Mouse (Mus musculus) limb, embryonic 12.5 days (tissue): ENCODE data around the gene Ccl6. TPM values are rescaled to one million over a fixed set of nuclear protein-coding genes. Genes with fewer than 3 reads are reported as not detected.

ENCODE experiments used
- ATAC-seq: fragments of 200-750 bp; cut with Nextera tagmentation; 2 replicates; pipeline ENCODE4 v1.8.0; 2017; ENCODE audit warnings: low read depth, moderate TSS enrichment; ENCODE audit not compliant: insufficient number of reproducible peaks, insufficient read depth, low FRiP score, low TSS enrichment
- H3K27ac ChIP-seq: fragments of 300-500 bp; sonication (generic); 2 replicates; pipeline ENCODE4 v1.5.1; 2016; ENCODE audit warnings: mild to moderate bottlenecking, moderate library complexity
- H3K27me3 ChIP-seq: fragments of 300-500 bp; sonication (generic); 2 replicates; pipeline ENCODE4 v1.6.1; 2016; ENCODE audit warnings: mild to moderate bottlenecking, moderate library complexity
- H3K36me3 ChIP-seq: fragments of 300-500 bp; sonication (generic); 2 replicates; pipeline ENCODE4 v1.6.1; 2016; ENCODE audit warnings: mild to moderate bottlenecking, moderate library complexity
- H3K4me1 ChIP-seq: fragments of 300-500 bp; sonication (generic); replicated peaks from 2 replicates; pipeline ENCODE4 v1.6.1; 2016
- H3K4me2 ChIP-seq: fragments of 300-500 bp; sonication (generic); 2 replicates; pipeline ENCODE4 v1.6.1; 2016; ENCODE audit warnings: mild to moderate bottlenecking, moderate library complexity
- H3K4me3 ChIP-seq: fragments of 300-500 bp; sonication (generic); replicated peaks from 2 replicates; pipeline ENCODE4 v1.5.1; 2016; ENCODE audit warnings: mild to moderate bottlenecking
- H3K9ac ChIP-seq: fragments of 300-500 bp; sonication (generic); replicated peaks from 2 replicates; pipeline ENCODE4 v1.6.1; 2016; ENCODE audit warnings: mild to moderate bottlenecking, moderate library complexity
- H3K9me3 ChIP-seq: fragments of 300-500 bp; sonication (generic); 2 replicates; pipeline ENCODE4 v1.6.1; 2016; ENCODE audit warnings: mild to moderate bottlenecking, moderate library complexity
- WGBS: fragments of 180-500 bp; shearing (Covaris S2); methylation state at CpG from one replicate; pipeline ENCODE4 v1.1.7; 2016; 5-methylcytosine and 5-hydroxymethylcytosine counted together
- polyA plus RNA-seq: library from polyadenylated mRNA; unstranded; fragments of >200 nt; fragmentation: Nextera tagmentation; extraction: Ambion mirVana; gene quantifications from 2 replicates; pipeline ENCODE4 v1.2.1, GENCODE M21; 2016

The Ccl6 gene
- polyA plus RNA-seq, result 0.46 and 0.63 TPM in 2 replicates

DNA sequence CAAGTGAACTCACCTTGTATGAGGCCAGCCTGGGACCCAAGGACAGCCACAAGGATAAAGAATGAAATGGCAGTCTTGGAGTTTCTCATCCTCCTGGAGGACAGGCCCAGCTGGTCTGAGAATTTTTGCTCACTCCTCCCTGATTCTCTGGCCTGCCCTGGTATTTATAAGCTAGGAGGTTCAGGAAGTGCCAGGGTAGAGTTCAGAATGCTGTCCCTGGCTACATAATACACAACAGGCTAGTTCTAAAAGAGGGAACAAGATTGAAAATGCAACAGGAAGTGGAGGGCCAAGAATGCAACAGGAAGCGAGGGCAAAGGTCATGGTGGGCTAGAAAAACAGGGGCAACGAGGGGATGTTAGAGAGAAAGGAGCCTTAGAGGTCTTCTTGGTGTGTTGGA lies at the start of gene Ccl6:
Gene Ccl6 (minus strand): TSS at position 235 of the 400 bp plus-strand sequence.
- Histone ChIP-seq H3K9me3 (no peaks in the 10 kb centered on the region), H3K27me3 (no peaks in the 10 kb centered on the region), H3K9ac (no peak within 1 kb of the TSS), H3K36me3 (no peaks in the 10 kb centered on the region), H3K4me2 (no peak within 1 kb of the TSS), H3K27ac (no peak within 1 kb of the TSS), H3K4me1 (0 out of 2 replicates have a peak, but pooled peaks cover 3% of the 10 kb centered on the region), H3K4me3 (no peak within 1 kb of the TSS)
- no peak for ATAC-seq
- WGBS, result 51% methylated on average over 2 of the region's 2 CpGs

DNA sequence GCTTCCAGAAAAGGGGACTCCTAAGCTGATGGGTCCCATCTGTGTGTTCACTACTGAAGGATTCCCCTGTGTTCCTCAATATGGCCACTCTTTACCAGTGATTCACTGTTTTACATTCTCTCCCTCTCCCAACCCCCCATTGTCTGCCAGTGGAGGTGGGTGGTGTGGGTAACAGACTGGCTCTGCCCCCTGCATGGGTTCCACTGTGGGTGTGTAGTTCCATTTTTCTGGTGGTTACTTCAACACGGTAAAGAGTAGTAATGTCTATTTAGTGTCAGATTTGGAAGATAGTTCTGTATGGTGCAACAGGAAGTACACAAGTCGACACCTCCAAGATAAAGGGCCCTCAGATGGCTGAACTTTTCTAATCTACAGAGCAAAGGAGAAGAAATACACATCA lies 48.3 kb upstream of the Ccl6 start:
- Histone ChIP-seq H3K27me3 (no peaks in the 10 kb centered on the region), H3K4me2 (no peak overlapping the region), H3K4me1 (no peaks in the 10 kb centered on the region), H3K4me3 (no peak overlapping the region), H3K36me3 (no peaks in the 10 kb centered on the region), H3K9me3 (no peaks in the 10 kb centered on the region), H3K27ac (no peak overlapping the region), H3K9ac (no peak overlapping the region)
- no peak for ATAC-seq
- 82% methylated on average over 2 of the region's 2 CpGs for WGBS

DNA sequence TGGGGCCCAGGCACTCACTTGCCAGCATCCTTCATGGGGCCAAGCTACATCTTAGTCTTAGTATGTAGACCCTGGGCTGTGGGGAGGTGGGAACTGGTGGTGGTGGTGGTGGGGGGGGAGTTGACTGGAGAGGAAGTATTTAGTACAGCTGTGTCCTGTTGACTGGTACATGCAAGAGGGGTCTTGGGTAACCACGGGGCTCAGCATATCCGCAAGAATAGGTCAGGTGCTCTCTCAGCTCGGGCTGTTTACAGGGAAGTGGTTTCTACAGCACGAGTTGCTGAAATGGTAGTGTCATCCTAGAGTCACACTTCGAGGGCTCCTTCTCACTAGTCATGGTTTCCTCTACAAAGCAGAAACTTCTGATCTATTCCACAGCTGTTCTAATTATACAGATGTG lies 47.3 kb upstream of the Ccl6 start:
- no peak for ATAC-seq
- 80% methylated on average over 5 of the region's 5 CpGs for WGBS

DNA sequence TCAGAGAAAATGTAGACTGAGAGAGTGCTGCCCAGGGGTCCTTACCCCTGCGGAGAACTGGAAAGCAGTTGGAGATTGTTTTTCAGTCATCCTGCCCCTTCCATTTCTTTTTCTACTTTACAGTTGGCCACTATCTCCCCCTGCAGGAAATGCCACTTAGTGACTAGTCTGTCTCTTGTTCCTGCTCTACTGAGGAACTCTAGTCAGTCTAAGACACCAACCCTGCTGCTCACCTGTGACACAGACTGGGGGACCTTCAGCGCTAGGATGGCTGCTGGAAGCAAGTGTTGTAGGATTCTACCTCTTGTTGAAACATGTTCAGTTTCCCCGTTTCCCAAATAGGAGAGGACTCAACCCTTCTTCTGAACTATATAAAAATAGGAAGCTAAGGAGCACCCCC lies 46.6 kb upstream of the Ccl6 start:
- Histone ChIP-seq H3K4me3 (no peak overlapping the region), H3K27ac (no peak overlapping the region), H3K27me3 (no peaks in the 10 kb centered on the region), H3K36me3 (no peaks in the 10 kb centered on the region), H3K4me1 (no peaks in the 10 kb centered on the region), H3K4me2 (no peak overlapping the region), H3K9ac (no peak overlapping the region), H3K9me3 (no peaks in the 10 kb centered on the region)
- ATAC-seq, result no peak
- WGBS, result 60% methylated on average over 3 of the region's 3 CpGs

More for the DNA sequence above, 47.3 kb upstream of the Ccl6 start:
- Histone ChIP-seq H3K4me2 (no peak overlapping the region), H3K36me3 (no peaks in the 10 kb centered on the region), H3K27me3 (no peaks in the 10 kb centered on the region), H3K9me3 (no peaks in the 10 kb centered on the region), H3K4me1 (no peaks in the 10 kb centered on the region), H3K9ac (no peak overlapping the region), H3K27ac (no peak overlapping the region), H3K4me3 (no peak overlapping the region)

DNA sequence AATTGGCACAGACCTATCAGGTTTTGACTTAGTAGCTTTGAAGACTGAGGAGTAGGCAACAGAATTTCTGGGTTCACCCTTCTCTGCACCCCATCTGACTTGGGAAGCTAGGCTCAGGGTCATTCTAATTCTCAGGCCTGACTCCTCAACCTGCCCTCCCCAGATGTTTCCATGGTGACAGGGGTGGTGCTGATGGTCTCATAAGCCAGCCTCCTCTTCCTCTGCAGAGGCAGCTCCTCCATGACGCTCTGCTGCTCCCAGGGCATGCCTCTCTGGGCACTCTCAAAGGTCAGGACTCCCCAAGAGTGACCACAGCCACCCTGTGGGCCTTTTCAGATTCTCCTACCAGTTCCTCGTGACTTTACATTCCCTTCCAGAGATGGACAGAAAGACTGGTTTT lies 46.0 kb upstream of the Ccl6 start:
- Histone ChIP-seq H3K27me3 (no peaks in the 10 kb centered on the region), H3K9me3 (no peaks in the 10 kb centered on the region), H3K4me1 (no peaks in the 10 kb centered on the region), H3K27ac (no peak overlapping the region), H3K4me2 (no peak overlapping the region), H3K9ac (no peak overlapping the region), H3K36me3 (no peaks in the 10 kb centered on the region), H3K4me3 (no peak overlapping the region)
- 75% methylated on average over 2 of the region's 2 CpGs for WGBS
- no peak for ATAC-seq

DNA sequence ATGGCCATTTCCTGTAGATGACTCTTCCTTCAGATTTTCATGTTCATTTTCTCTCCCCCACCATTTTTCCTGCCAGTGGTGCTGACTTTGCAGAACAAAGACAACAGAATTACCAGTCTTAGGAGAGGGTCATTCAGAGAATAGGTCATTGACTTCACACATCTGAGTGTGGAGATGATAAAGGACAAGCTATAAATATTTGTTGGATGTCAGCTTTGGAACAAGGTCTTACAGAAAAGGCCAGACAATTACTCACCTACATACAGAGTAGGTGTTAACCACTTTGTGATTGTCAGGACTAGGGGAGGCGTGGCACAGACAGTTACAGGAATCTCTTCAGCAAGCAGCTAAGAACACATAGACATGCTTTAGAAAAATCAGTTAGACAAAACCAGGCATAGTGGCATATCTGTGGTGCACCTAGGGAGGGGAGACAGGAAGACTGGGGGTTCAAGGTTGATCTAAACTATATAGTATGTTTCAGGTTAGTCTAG lies 43.9 kb upstream of the Ccl6 start:
- no peak overlapping the region for H3K27ac ChIP-seq
- H3K4me1 ChIP-seq, result no peaks in the 10 kb centered on the region
- H3K9ac ChIP-seq, result no peak overlapping the region
- no peak for ATAC-seq
- no peak overlapping the region for H3K4me3 ChIP-seq
- no peaks in the 10 kb centered on the region for H3K36me3 ChIP-seq
- H3K27me3 ChIP-seq, result no peaks in the 10 kb centered on the region
- no peaks in the 10 kb centered on the region for H3K9me3 ChIP-seq
- H3K4me2 ChIP-seq, result no peak overlapping the region
- 76% methylated on average over 1 of the region's 1 CpGs for WGBS

DNA sequence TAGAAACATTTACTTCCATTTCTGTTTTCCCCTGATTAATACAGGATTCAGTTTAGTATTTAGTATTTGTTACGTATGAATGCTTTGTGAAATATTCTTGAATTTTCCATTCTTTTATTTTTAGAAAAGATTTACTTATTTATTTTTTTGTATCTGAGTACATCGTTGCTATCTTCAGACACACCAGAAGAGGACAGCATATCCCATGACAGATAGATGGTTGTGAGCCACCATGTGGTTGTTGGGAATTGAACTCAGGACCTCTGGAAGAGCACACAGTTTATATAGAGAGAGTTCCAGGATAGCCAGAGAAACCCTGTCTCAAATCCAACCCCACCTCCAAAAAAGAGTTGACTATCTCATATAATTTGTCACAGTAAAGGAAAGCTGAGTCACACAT lies 42.0 kb upstream of the Ccl6 start:
- ATAC-seq, result no peak
- WGBS, result 91% methylated on average over 2 of the region's 2 CpGs
- no peaks in the 10 kb centered on the region for H3K9me3 ChIP-seq

DNA sequence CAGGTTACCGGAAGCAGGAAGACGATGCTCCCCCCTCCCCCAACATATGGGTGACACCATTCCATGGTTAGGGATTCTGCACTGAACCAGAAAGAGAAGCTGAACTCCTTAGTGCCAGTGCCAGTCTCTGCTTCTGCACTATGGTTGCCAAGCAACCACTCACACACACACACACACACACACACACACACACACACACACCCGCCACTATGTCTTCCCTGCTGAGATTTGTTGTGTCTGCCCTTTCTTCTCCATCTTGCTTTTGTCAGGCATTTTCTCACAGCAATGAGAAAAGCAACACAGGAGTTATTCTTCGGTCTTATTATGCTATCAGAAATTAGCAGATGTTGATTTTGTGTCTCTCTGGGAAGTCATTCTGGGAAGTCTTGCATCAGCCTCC lies 41.5 kb upstream of the Ccl6 start:
- no peaks in the 10 kb centered on the region for H3K36me3 ChIP-seq
- no peak overlapping the region for H3K4me3 ChIP-seq
- no peaks in the 10 kb centered on the region for H3K27me3 ChIP-seq
- H3K4me2 ChIP-seq, result no peak overlapping the region
- no peak for ATAC-seq
- H3K9me3 ChIP-seq, result no peaks in the 10 kb centered on the region
- WGBS, result 71% methylated on average over 4 of the region's 4 CpGs
- no peak overlapping the region for H3K9ac ChIP-seq
- H3K27ac ChIP-seq, result no peak overlapping the region
- H3K4me1 ChIP-seq, result no peaks in the 10 kb centered on the region

More for the DNA sequence above, 42.0 kb upstream of the Ccl6 start:
- Histone ChIP-seq H3K9ac (no peak overlapping the region), H3K4me2 (no peak overlapping the region), H3K27ac (no peak overlapping the region), H3K36me3 (no peaks in the 10 kb centered on the region), H3K27me3 (no peaks in the 10 kb centered on the region), H3K4me1 (no peaks in the 10 kb centered on the region), H3K4me3 (no peak overlapping the region)

DNA sequence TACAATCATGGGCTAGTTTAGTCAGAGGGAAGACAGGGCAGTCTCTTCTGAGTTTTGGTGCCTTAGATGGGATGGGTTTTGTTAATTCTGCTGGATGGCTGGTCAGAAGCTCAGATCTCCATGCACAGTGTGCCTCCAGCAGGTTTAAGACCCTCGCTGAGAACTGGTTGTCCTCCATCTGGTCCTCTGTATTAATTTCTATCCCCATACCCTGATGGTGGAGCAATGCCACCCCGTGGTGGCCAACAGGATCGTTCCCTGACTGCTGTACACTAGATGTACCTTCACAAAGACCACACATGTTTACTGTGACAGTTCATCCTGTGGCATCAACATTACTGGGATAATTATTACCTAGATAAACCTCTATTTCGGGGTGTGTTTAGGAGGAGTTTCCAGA lies 39.9 kb upstream of the Ccl6 start:
- WGBS, result 62% methylated on average over 4 of the region's 4 CpGs
- no peak for ATAC-seq
- H3K27me3 ChIP-seq, result no peaks in the 10 kb centered on the region
- H3K36me3 ChIP-seq, result no peaks in the 10 kb centered on the region
- H3K27ac ChIP-seq, result no peak overlapping the region
- H3K9ac ChIP-seq, result no peak overlapping the region
- no peaks in the 10 kb centered on the region for H3K9me3 ChIP-seq
- H3K4me1 ChIP-seq, result no peaks in the 10 kb centered on the region
- H3K4me3 ChIP-seq, result no peak overlapping the region
- H3K4me2 ChIP-seq, result no peak overlapping the region

DNA sequence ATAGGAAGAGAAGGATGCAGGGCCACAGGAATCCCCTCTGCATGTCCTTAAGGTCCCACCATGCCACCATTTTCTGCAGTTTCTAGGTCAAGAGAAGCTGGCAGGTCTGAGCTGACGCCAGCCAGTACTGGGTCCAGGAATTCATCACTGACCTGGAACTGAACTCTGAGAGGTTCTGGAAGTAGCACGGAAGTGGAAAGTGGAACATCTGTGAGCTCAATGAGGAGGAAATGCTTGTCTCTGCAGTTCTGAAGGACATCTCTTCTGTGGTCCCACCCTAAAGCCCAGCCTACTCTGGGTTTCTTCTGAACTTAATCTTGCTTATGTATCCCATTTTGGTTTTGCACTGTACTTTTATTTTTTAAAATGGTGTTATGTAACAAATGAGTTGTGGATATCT lies 38.2 kb upstream of the Ccl6 start:
- no peak overlapping the region for H3K4me2 ChIP-seq
- no peaks in the 10 kb centered on the region for H3K36me3 ChIP-seq
- no peak for ATAC-seq
- no peaks in the 10 kb centered on the region for H3K9me3 ChIP-seq
- H3K27me3 ChIP-seq, result no peaks in the 10 kb centered on the region
- no peak overlapping the region for H3K9ac ChIP-seq
- H3K4me1 ChIP-seq, result no peaks in the 10 kb centered on the region
- 81% methylated on average over 2 of the region's 2 CpGs for WGBS
- H3K27ac ChIP-seq, result no peak overlapping the region
- H3K4me3 ChIP-seq, result no peak overlapping the region

DNA sequence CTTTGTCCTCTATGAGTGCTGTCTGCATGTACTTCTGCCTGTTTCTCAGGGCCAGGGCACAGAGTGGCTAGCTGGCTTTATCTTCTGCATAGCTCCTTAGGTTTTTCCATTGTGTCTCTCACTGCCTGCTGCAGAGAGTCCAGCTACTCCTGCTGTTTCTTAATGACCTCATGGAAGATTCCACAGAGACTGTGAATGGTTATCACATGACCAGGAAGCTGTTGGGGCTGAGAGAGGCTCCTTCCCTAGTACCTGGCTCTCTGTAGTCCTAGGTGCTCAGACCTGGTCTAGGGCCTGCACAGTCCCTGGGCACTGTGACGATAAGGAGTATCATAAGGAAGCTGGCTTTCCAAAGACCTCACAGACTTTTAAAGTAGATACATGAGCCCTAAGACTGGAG lies 37.7 kb upstream of the Ccl6 start:
- no peaks in the 10 kb centered on the region for H3K9me3 ChIP-seq
- H3K27me3 ChIP-seq, result no peaks in the 10 kb centered on the region
- H3K4me3 ChIP-seq, result no peak overlapping the region
- ATAC-seq, result no peak
- no peak overlapping the region for H3K9ac ChIP-seq
- no peaks in the 10 kb centered on the region for H3K36me3 ChIP-seq
- no peaks in the 10 kb centered on the region for H3K4me1 ChIP-seq
- H3K4me2 ChIP-seq, result no peak overlapping the region
- WGBS, result 88% methylated on average over 1 of the region's 1 CpGs
- H3K27ac ChIP-seq, result no peak overlapping the region

DNA sequence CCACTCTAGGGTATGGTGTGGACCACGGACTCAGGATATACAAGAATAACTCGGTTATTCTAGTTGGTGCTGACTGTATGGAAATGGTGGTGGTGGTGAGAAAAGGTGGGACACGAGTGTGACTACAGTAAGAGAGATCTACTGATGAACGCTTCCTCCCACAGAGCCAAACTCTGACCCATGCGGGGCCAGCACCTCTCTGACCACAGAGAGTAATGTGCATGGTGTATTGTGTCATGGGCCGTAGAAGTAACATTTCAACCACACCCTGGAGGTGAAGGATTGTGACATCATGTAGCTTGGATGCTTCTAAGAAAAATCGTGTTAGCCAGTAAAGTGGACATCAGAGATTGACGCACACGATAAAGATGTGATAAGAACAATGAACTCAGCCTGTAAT lies 35.9 kb upstream of the Ccl6 start:
- H3K4me2 ChIP-seq, result no peak overlapping the region
- 90% methylated on average over 9 of the region's 9 CpGs for WGBS
- H3K36me3 ChIP-seq, result no peaks in the 10 kb centered on the region
- no peak overlapping the region for H3K27ac ChIP-seq
- H3K4me1 ChIP-seq, result no peaks in the 10 kb centered on the region
- H3K27me3 ChIP-seq, result no peaks in the 10 kb centered on the region
- no peak for ATAC-seq
- H3K4me3 ChIP-seq, result no peak overlapping the region
- no peaks in the 10 kb centered on the region for H3K9me3 ChIP-seq
- H3K9ac ChIP-seq, result no peak overlapping the region
